Mouse (Mus musculus) splenic B cell, adult 2 months (primary cell): ENCODE data around the gene Rsph6a.

Experiments
- DNase-seq: peaks from one replicate; pipeline ENCODE4 v3.0.0-alpha.2; 2011; ENCODE audit warnings: low read depth, low spot score
- H3K27me3 ChIP-seq: 2 replicates; pipeline ENCODE4 v1.6.1; 2012; ENCODE audit warnings: mild to moderate bottlenecking, low read length, moderate library complexity, mixed read lengths; ENCODE audit not compliant: control insufficient read depth, poor library complexity, insufficient read depth, severe bottlenecking
- H3K36me3 ChIP-seq: 2 replicates; pipeline ENCODE4 v1.6.1; 2012; ENCODE audit warnings: mild to moderate bottlenecking, low read length, moderate library complexity, mixed read lengths; ENCODE audit not compliant: control insufficient read depth, poor library complexity, insufficient read depth, severe bottlenecking

The Rsph6a gene

GRCm38 (mm10) chr7:19054047-19054776, at the start of gene Rsph6a:
Gene Rsph6a (plus strand): TSS chr7:19054690.
- DNase-seq = peak; percentile 45
- Histone ChIP-seq H3K36me3 (peaks cover 2% of the 10 kb centered on the region), H3K27me3 (no peaks in the 10 kb centered on the region)

- H3K27me3 ChIP-seq = no peaks in the 10 kb centered on the region
- no peak for DNase-seq
- peaks cover 6% of the 10 kb centered on the region; the same call in 1 of the 2 replicates for H3K36me3 ChIP-seq
Measured at GRCm38 (mm10) chr7:19005417-19006121, 48.9 kb upstream of the Rsph6a start.

GRCm38 (mm10) chr7:19006476-19006875, 48.0 kb upstream of the Rsph6a start:
- Histone ChIP-seq H3K27me3 (no peaks in the 10 kb centered on the region), H3K36me3 (peaks cover 6% of the 10 kb centered on the region; the same call in 1 of the 2 replicates)
- peak; percentile 91 for DNase-seq

GRCm38 (mm10) chr7:19007026-19007977, 47.2 kb upstream of the Rsph6a start:
- peaks cover 6% of the 10 kb centered on the region; the same call in 1 of the 2 replicates for H3K36me3 ChIP-seq
- no peak for DNase-seq
- H3K27me3 ChIP-seq = no peaks in the 10 kb centered on the region; the same call in 1 of the 2 replicates

DNA sequence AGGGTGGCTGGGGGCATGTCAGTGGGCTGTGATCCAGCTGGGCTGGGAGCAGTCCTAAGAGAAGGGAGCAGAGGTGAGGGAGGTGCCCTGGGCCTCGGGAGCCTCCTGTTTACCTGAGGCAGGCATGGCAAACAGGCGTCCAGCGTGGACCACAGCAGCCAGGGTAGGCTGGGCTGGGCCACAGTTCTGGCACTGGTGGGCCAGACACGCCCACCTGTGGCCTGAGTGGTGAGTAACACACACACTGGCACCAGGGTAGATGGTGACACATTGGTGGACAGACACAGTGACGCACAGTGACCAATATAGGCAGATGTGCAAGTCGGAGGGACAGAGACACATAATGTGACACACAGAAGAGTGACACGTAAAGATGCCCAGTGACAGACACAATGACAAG, 43.9 kb upstream of the Rsph6a start:
- DNase-seq = no peak
- Histone ChIP-seq H3K36me3 (peaks cover 5% of the 10 kb centered on the region; the same call in 1 of the 2 replicates), H3K27me3 (no peaks in the 10 kb centered on the region; the same call in 1 of the 2 replicates)

DNA sequence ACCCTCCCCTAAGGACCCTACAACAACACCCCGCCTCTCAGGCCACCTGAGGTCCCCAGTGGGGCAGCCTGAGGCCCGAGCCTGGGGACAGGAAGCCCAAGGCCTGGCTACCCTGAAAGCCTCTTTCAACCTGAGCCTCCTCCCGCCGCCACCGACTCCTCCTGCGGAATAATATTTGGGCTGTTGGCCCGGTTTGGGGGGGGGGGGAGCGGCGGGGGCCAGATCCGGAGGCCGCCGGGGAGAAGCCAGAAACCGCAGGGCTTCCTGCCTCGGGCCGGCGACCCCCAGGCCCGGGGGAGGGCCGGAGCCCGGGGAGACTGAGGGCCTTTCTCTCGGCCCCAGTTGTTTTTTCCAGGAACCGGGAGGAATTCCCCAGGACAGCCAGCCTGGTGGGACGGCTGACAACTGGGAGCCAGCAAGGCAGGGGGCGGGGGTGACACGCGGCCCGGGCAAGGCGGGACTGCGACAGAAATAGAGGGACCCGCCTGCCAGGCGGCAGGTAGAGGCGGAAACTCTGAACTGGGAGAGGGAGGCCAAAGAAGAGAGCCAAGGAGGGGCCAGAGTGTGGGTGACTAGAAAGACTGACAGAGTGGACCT, 42.4 kb upstream of the Rsph6a start:
- Histone ChIP-seq H3K36me3 (no peaks in the 10 kb centered on the region), H3K27me3 (no peaks in the 10 kb centered on the region; the same call in 1 of the 2 replicates)
- DNase-seq = no peak

- Histone ChIP-seq H3K36me3 (no peaks in the 10 kb centered on the region), H3K27me3 (no peaks in the 10 kb centered on the region; the same call in 1 of the 2 replicates)
- DNase-seq = no peak
Measured at GRCm38 (mm10) chr7:19012882-19013281, 41.6 kb upstream of the Rsph6a start.

DNA sequence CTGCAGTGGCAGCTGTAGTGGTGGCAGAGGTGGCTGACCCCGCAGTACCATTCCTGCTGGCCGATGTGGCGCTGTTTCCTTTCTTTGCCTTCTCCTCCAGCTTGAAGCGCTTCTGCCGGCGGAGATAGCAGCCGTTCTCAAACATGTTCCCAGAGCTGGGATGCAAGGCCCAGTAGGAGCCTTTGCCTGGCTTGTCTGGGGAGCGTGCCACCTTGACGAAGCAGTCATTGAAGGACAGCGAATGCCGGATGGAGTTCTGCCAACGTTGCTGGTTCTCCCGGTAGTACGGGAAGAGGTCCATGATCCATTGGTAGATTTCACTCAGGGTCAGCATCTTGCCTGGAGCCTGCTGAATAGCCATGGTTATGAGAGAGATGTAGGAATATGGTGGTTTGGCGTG, 40.0 kb upstream of the Rsph6a start:
- no peak for DNase-seq
- no peaks in the 10 kb centered on the region; the same call in 1 of the 2 replicates for H3K27me3 ChIP-seq
- H3K36me3 ChIP-seq = no peaks in the 10 kb centered on the region

GRCm38 (mm10) chr7:19016042-19016441, 38.4 kb upstream of the Rsph6a start:
- no peak for DNase-seq
- Histone ChIP-seq H3K27me3 (no peaks in the 10 kb centered on the region; the same call in 1 of the 2 replicates), H3K36me3 (no peaks in the 10 kb centered on the region)

DNA sequence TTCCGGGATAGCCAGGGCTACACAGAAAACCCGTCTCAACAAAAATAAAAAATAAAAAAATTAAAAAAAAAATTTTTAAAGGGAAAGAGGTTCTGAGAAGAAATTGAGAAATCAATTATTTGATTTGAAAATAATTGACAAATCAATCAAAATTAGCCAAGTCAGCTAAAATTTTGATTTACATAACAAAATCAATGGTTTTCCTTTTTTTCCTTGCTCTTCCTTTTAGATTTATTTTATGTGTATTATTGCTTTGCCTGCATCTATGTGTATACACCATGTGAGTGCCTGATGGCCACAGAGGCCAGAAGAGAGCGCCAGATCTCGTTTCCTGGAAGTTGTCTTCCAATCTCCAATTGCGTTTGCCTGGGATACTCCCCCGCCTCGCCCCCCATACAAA, 36.6 kb upstream of the Rsph6a start:
- H3K36me3 ChIP-seq = no peaks in the 10 kb centered on the region
- no peaks in the 10 kb centered on the region; the same call in 1 of the 2 replicates for H3K27me3 ChIP-seq
- no peak for DNase-seq

- no peaks in the 10 kb centered on the region; the same call in 1 of the 2 replicates for H3K27me3 ChIP-seq
- H3K36me3 ChIP-seq = no peaks in the 10 kb centered on the region
- DNase-seq = no peak
Measured at GRCm38 (mm10) chr7:19021048-19021447, 33.4 kb upstream of the Rsph6a start.

- no peak for DNase-seq
- Histone ChIP-seq H3K27me3 (no peaks in the 10 kb centered on the region), H3K36me3 (no peaks in the 10 kb centered on the region)
Measured at GRCm38 (mm10) chr7:19022189-19022958, 32.1 kb upstream of the Rsph6a start.

GRCm38 (mm10) chr7:19023357-19023814, 31.1 kb upstream of the Rsph6a start, which contains the start of gene Foxa3:
Gene Foxa3 (minus strand): TSS chr7:19023538.
- H3K27me3 ChIP-seq = no peaks in the 10 kb centered on the region
- DNase-seq = peak; percentile 60
- no peaks in the 10 kb centered on the region for H3K36me3 ChIP-seq
